Mouse (Mus musculus) forebrain, embryonic 12.5 days (tissue): ENCODE measurements around the gene Cntnap5c. TPM values are rescaled to one million over a fixed set of nuclear protein-coding genes. Genes with fewer than 3 reads are reported as not detected.

Experiments used
- ATAC-seq: fragments of 200-750 bp; cut with Nextera tagmentation; 2 replicates; pipeline ENCODE4 v1.8.0; 2017; ENCODE audit warnings: moderate TSS enrichment; ENCODE audit not compliant: low FRiP score
- H3K27ac ChIP-seq: fragments of 300-500 bp; sonication (generic); 2 replicates; pipeline ENCODE4 v1.5.1; 2016; ENCODE audit warnings: mild to moderate bottlenecking
- H3K27me3 ChIP-seq: fragments of 300-500 bp; sonication (generic); 2 replicates; pipeline ENCODE4 v1.6.1; 2016; ENCODE audit warnings: mild to moderate bottlenecking
- H3K36me3 ChIP-seq: fragments of 300-500 bp; sonication (generic); replicated peaks from 2 replicates; pipeline ENCODE4 v1.6.1; 2016; ENCODE audit warnings: mild to moderate bottlenecking
- H3K4me1 ChIP-seq: fragments of 300-500 bp; sonication (generic); 2 replicates; pipeline ENCODE4 v1.6.1; 2016
- H3K4me2 ChIP-seq: fragments of 300-500 bp; sonication (generic); 2 replicates; pipeline ENCODE4 v1.6.1; 2016; ENCODE audit warnings: mild to moderate bottlenecking, moderate library complexity
- H3K4me3 ChIP-seq: fragments of 300-500 bp; sonication (generic); replicated peaks from 2 replicates; pipeline ENCODE4 v1.5.1; 2016; ENCODE audit warnings: mild to moderate bottlenecking
- H3K9ac ChIP-seq: fragments of 300-500 bp; sonication (generic); 2 replicates; pipeline ENCODE4 v1.6.1; 2016; ENCODE audit warnings: mild to moderate bottlenecking
- H3K9me3 ChIP-seq: fragments of 300-500 bp; sonication (generic); 2 replicates; pipeline ENCODE4 v1.6.1; 2016
- WGBS: fragments of 180-500 bp; shearing (Covaris S2); methylation state at CpG from one replicate; pipeline ENCODE4 v1.1.7; 2016; 5-methylcytosine and 5-hydroxymethylcytosine counted together
- polyA plus RNA-seq: library from polyadenylated mRNA; unstranded; fragments of >200 nt; fragmentation: Nextera tagmentation; extraction: Ambion mirVana; gene quantifications from 2 replicates; pipeline ENCODE4 v1.2.1, GENCODE M21; 2016

Cntnap5c gene
- polyA plus RNA-seq, 1 experiment from 2014 or later: 0.32 TPM

GRCm38 (mm10) chr17:58069912-58070311 lies 300.5 kb downstream of the Cntnap5c start:
- no peak for ATAC-seq
- Histone ChIP-seq H3K27ac (no peak overlapping the region), H3K4me2 (no peak overlapping the region), H3K9ac (no peak overlapping the region), H3K4me3 (no peak overlapping the region), H3K27me3 (no peaks in the 10 kb centered on the region), H3K9me3 (no peaks in the 10 kb centered on the region), H3K36me3 (no peaks in the 10 kb centered on the region), H3K4me1 (no peaks in the 10 kb centered on the region)
- WGBS: 91% methylated on average over 7 of the region's 7 CpGs

DNA sequence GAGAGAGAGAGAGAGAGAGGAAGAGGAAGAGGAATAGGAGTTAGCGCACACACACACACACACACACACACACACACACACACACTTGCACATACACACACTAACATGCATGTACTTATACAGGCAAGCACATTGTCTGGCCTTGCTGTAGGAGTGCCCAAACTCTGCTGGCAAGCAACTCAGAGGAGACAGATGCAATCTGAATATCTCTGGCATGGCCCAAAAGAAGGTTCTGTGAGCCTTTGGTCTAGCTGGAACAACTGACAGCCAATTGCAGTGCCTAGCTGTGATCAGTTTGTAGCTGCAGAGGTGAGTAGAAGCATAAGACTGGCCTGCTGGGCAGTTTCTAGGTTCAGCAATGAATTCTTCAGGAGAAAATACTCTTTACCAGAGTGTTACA lies 313.3 kb downstream of the Cntnap5c start:
- Histone ChIP-seq H3K27me3 (no peaks in the 10 kb centered on the region), H3K9me3 (no peaks in the 10 kb centered on the region), H3K27ac (no peak overlapping the region), H3K4me2 (no peak overlapping the region), H3K4me3 (no peak overlapping the region), H3K36me3 (no peaks in the 10 kb centered on the region), H3K4me1 (no peaks in the 10 kb centered on the region), H3K9ac (no peak overlapping the region)
- ATAC-seq: no peak
- 67% methylated on average over 1 of the region's 1 CpGs for WGBS

GRCm38 (mm10) chr17:58104505-58104904 lies 335.1 kb downstream of the Cntnap5c start:
- H3K4me1 ChIP-seq: no peaks in the 10 kb centered on the region
- H3K9ac ChIP-seq: no peak overlapping the region
- WGBS: 63% methylated on average over 2 of the region's 2 CpGs
- no peak overlapping the region for H3K27ac ChIP-seq
- no peaks in the 10 kb centered on the region for H3K27me3 ChIP-seq
- ATAC-seq: no peak
- H3K9me3 ChIP-seq: no peaks in the 10 kb centered on the region
- H3K4me2 ChIP-seq: no peak overlapping the region
- no peak overlapping the region for H3K4me3 ChIP-seq
- H3K36me3 ChIP-seq: no peaks in the 10 kb centered on the region

DNA sequence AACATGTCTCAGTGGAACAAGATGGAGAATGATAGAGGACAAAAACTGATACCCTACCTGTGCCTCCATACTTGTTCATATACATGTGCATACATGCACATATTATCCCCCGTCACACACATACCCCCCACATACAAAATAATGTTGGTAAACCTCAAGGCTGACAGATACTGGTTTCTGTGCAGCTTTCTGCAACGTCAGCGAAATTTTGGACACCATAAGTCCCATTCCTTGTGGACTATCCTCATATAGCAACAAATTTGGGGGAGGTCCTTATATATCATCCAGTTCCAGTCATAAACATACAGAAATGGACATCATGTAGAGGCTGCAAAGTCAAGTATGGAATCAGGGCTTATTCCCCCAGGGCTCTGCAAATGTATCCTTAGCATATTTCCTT lies 338.5 kb downstream of the Cntnap5c start:
- H3K4me1 ChIP-seq: no peaks in the 10 kb centered on the region
- no peak overlapping the region for H3K4me2 ChIP-seq
- H3K4me3 ChIP-seq: no peak overlapping the region
- H3K27me3 ChIP-seq: no peaks in the 10 kb centered on the region
- H3K36me3 ChIP-seq: no peaks in the 10 kb centered on the region
- no peak for ATAC-seq
- H3K9me3 ChIP-seq: no peaks in the 10 kb centered on the region
- no peak overlapping the region for H3K9ac ChIP-seq
- WGBS: 85% methylated on average over 3 of the region's 3 CpGs
- H3K27ac ChIP-seq: no peak overlapping the region

- Histone ChIP-seq H3K4me1 (no peaks in the 10 kb centered on the region), H3K4me2 (no peak overlapping the region), H3K36me3 (no peaks in the 10 kb centered on the region), H3K4me3 (no peak overlapping the region), H3K27ac (no peak overlapping the region), H3K9ac (no peak overlapping the region), H3K9me3 (no peaks in the 10 kb centered on the region), H3K27me3 (no peaks in the 10 kb centered on the region)
- 78% methylated on average over 1 of the region's 1 CpGs for WGBS
- no peak for ATAC-seq
Observed at GRCm38 (mm10) chr17:58108335-58108734, 339.0 kb downstream of the Cntnap5c start.

DNA sequence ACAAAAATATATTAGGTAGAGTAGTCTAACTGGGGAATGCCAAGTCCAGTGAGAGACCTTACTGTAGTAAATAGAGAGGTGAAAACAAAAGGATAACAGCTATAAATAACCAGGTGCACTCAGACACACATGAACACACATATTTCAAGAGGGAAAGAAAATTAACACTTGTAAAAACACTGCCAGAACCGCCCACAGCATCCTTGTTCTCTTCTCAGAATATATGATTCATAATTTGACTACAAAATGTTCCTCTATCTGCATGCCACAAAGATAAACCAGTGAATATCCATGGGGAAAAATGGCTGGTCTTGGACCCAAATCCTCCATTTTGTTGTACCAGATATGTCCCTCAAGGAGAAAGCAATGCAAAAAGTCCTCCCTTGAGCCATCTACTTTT lies 417.8 kb downstream of the Cntnap5c start:
- Histone ChIP-seq H3K9ac (no peak overlapping the region), H3K27ac (no peak overlapping the region), H3K36me3 (no peaks in the 10 kb centered on the region), H3K27me3 (no peaks in the 10 kb centered on the region), H3K4me1 (no peaks in the 10 kb centered on the region), H3K4me3 (no peak overlapping the region), H3K4me2 (no peak overlapping the region), H3K9me3 (no peaks in the 10 kb centered on the region)
- WGBS: 77% methylated on average over 1 of the region's 1 CpGs
- ATAC-seq: no peak

GRCm38 (mm10) chr17:58201148-58201547 lies 431.8 kb downstream of the Cntnap5c start:
- Histone ChIP-seq H3K27me3 (no peaks in the 10 kb centered on the region), H3K36me3 (no peaks in the 10 kb centered on the region), H3K4me1 (no peaks in the 10 kb centered on the region), H3K4me2 (no peak overlapping the region), H3K4me3 (no peak overlapping the region), H3K9ac (no peak overlapping the region), H3K27ac (no peak overlapping the region), H3K9me3 (no peaks in the 10 kb centered on the region)
- no peak for ATAC-seq
- 90% methylated on average over 2 of the region's 2 CpGs for WGBS

DNA sequence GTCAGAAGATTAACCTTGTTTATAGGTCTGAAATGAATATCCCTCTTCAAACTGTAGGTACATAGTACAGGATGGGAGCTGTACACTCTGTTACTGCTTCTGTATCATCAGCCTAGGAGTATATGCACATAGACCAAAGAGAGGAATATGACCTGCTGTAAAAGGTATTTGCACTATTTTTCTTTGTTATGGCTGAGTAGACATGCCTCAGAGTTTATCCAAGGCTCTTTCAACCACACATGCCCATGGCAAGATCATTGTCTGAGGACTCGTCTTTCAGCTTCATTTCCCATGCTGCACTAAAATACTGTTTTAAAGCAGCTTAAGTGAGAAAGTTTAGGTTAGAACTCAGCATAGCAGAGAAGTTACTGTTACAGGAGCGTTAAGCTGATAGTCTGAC lies 498.7 kb downstream of the Cntnap5c start:
- H3K4me3 ChIP-seq: no peak overlapping the region

GRCm38 (mm10) chr17:58351310-58351709 lies 581.9 kb downstream of the Cntnap5c start:
- Histone ChIP-seq H3K27ac (no peak overlapping the region), H3K4me1 (no peaks in the 10 kb centered on the region), H3K4me3 (no peak overlapping the region), H3K36me3 (no peaks in the 10 kb centered on the region), H3K4me2 (no peak overlapping the region), H3K9ac (no peak overlapping the region), H3K9me3 (no peaks in the 10 kb centered on the region), H3K27me3 (no peaks in the 10 kb centered on the region)
- WGBS: 83% methylated on average over 6 of the region's 6 CpGs
- ATAC-seq: no peak

More for the DNA sequence above, 498.7 kb downstream of the Cntnap5c start:
- Histone ChIP-seq H3K4me1 (no peaks in the 10 kb centered on the region), H3K9me3 (no peaks in the 10 kb centered on the region), H3K9ac (no peak overlapping the region), H3K36me3 (no peaks in the 10 kb centered on the region), H3K27ac (no peak overlapping the region), H3K27me3 (no peaks in the 10 kb centered on the region), H3K4me2 (no peak overlapping the region)
- WGBS: 81% methylated on average over 2 of the region's 2 CpGs
- no peak for ATAC-seq

- Histone ChIP-seq H3K36me3 (no peaks in the 10 kb centered on the region), H3K4me3 (no peak overlapping the region), H3K9ac (no peak overlapping the region), H3K27ac (no peak overlapping the region), H3K4me2 (no peak overlapping the region), H3K27me3 (no peaks in the 10 kb centered on the region), H3K4me1 (no peaks in the 10 kb centered on the region), H3K9me3 (no peaks in the 10 kb centered on the region)
- no peak for ATAC-seq
- whole genome bisulfite sequencing: 34% methylated on average over 2 of the region's 2 CpGs
Observed at GRCm38 (mm10) chr17:58356224-58356623, 586.9 kb downstream of the Cntnap5c start.

DNA sequence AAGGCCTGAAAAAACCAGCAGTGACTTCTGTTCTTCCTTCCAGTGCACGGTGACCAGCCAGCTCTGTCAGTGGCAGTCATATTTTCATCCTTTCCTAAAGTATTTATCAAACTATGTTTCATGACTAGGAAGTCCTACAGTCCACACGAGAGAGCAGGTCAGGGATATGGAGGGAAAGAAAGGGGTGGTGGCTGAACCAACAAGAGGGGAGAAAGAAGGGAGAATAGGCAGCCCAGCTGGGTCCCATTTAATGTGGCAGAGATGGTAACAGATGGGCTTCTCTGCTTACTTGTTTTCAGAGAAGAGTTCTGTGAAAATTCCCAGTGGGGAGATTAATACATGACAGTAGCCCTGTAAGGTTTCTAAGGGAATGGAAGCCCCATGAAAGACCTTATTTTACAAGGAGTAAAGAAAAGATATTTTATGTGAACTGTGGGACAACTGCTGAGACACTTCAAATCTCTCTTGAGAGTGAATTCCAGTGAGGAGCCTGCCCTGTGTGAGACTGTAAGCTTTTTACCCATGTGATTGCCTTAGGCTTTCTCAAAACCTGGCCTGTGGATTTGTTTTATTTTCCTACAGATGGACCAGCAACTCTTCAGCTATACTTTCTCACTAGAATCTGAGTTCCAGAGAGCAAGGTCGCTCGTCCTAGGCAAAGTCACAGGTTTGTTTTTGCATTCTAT lies 594.4 kb downstream of the Cntnap5c start:
- WGBS: 80% methylated on average over 4 of the region's 4 CpGs
- Histone ChIP-seq H3K4me1 (no peaks in the 10 kb centered on the region), H3K27me3 (no peaks in the 10 kb centered on the region), H3K4me3 (no peak overlapping the region), H3K9me3 (no peaks in the 10 kb centered on the region), H3K36me3 (no peaks in the 10 kb centered on the region), H3K27ac (no peak overlapping the region), H3K9ac (no peak overlapping the region), H3K4me2 (no peak overlapping the region)
- no peak for ATAC-seq

GRCm38 (mm10) chr17:58370089-58370488 lies 600.7 kb downstream of the Cntnap5c start:
- H3K27me3 ChIP-seq: no peaks in the 10 kb centered on the region
- no peak overlapping the region for H3K4me2 ChIP-seq
- no peak for ATAC-seq
- H3K27ac ChIP-seq: no peak overlapping the region
- H3K4me1 ChIP-seq: no peaks in the 10 kb centered on the region
- H3K36me3 ChIP-seq: no peaks in the 10 kb centered on the region
- no peaks in the 10 kb centered on the region for H3K9me3 ChIP-seq
- H3K9ac ChIP-seq: no peak overlapping the region
- no peak overlapping the region for H3K4me3 ChIP-seq

GRCm38 (mm10) chr17:58407769-58408168 lies 638.4 kb downstream of the Cntnap5c start:
- Histone ChIP-seq H3K9ac (no peak overlapping the region), H3K4me2 (no peak overlapping the region), H3K4me1 (no peaks in the 10 kb centered on the region), H3K9me3 (no peaks in the 10 kb centered on the region), H3K27ac (no peak overlapping the region), H3K36me3 (no peaks in the 10 kb centered on the region), H3K4me3 (no peak overlapping the region), H3K27me3 (no peaks in the 10 kb centered on the region)
- ATAC-seq: no peak
